Mouse (Mus musculus): Measurements from ENCODE around the gene Zyx.

DNA sequence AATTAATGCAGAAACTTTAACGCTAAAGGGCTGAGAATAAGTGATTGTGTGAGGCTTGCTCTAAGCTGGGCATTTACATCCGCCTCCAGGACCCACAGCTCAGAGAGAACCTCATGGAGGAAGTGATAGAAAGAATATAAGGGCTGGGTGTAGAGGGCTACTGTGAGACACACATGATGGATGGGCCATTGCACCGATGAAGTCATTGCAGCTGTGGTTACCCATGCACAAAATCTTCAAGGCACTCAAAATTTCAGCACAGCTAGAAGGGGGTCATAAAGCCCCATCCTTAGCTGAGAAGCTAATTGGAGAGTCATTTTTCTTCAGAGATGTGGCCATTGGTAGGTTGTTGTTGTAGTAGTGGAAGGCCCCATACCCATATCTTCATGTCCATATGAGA, 48.9 kb downstream of the Zyx start:
- TF ChIP-seq CTCF (IDR thresholded peaks at IDR 0.05; ENCODE audit: low read depth) (no peak), EP300 (optimal IDR thresholded peaks at IDR 0.05) (no peak)
